Mouse (Mus musculus): ENCODE results near the gene Pank1.

GRCm38 (mm10) chr19:34838624-34839023 lies 40.6 kb downstream of the Pank1 start:
- TF ChIP-seq ZC3H11A (IDR thresholded peaks at IDR 0.05; ENCODE audit: borderline replicate concordance, low read depth, low read length) (no peak), HCFC1 (IDR thresholded peaks at IDR 0.05; ENCODE audit: borderline replicate concordance, insufficient read depth, low read length) (no peak), ZNF384 (IDR thresholded peaks at IDR 0.05; ENCODE audit: low read depth, low read length) (no peak), CHD2 (IDR thresholded peaks at IDR 0.05; ENCODE audit: low read depth, low read length) (no peak)
